Mouse (Mus musculus): Measurements from ENCODE around the gene Gm3448.
"Not testable (repeated sequence)": the region's sequence is repeated elsewhere in the genome, so short reads cannot be mapped to it uniquely, and the experiment has no call there.

Gene Gm3448

DNA sequence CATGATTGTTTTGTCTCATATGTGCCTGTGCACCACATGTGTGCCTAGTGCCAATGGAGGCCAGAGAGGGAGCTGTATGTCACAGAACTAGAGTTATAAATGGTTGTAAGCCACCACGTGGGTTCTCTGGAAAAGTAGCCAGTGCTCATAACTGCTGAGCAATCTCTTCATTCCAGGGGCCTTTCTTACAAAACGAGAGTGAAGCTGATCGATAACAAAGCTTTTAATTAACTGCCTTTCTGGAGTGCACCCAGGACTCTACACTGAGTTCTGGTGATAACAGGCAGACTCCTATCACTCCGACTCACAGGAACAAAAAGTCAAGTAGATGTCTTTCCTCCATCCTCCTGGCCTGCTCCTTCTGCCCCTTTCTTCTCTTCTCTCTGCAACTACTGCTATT, 9.9 kb downstream of the Gm3448 start:
- DNase-seq (ENCODE audit: low read depth) = not testable (repeated sequence)

DNA sequence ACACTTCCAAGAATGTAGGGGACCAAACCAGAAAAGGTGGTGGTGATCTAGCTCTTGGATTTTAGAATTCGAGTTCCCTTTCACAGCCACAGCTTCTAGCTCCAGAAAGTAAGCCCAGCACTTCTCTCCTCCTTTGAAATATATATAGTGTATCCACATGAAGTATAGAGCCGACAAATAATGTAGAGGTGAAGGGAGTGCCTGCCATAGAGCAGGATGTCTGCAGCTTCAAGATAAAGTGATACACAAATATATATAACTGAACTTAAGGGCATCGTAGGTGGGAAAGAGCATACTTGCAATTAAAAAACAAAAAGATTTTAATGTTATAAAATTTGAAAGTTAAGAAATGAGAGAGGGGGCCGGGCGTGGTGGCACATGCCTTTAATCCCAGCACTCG, 15.8 kb downstream of the Gm3448 start:
- DNase-seq (ENCODE audit: low read depth) = not testable (repeated sequence)

DNA sequence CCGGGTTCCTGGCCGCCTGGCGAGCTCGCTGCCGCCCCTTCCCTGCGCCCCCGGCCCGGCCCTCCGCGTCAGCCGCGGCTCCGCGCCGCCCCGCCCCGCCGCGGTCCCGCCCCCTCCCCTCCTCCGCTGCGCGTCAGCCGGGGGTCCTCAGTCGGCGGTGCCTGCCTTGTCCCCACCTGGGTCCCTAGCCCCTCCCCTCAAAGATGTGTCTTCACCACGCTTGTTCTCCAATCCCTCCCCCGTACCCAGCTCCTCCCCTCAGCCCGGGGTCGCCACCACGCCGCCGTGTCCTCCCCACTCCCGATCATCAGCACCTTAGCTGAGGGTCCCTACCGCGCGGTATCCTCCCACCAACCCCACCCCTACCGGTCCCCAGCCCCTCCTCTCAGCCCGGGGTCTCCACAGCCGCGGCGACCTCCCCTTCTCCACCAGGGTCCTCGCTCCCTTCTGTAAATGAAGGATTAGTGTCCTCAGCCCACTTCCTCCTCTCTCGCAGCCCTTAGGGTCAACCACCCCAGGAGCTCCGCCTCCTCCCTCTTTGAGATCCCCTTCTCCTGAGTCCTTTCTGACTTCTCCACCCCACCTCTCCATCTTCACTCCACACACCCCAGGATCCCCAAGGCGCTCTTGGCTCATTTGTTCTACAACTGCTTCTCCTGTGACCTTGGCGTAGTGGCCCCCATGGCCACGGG, 16.7 kb downstream of the Gm3448 start:
- not testable (repeated sequence) for DNase-seq (ENCODE audit: low read depth)

DNA sequence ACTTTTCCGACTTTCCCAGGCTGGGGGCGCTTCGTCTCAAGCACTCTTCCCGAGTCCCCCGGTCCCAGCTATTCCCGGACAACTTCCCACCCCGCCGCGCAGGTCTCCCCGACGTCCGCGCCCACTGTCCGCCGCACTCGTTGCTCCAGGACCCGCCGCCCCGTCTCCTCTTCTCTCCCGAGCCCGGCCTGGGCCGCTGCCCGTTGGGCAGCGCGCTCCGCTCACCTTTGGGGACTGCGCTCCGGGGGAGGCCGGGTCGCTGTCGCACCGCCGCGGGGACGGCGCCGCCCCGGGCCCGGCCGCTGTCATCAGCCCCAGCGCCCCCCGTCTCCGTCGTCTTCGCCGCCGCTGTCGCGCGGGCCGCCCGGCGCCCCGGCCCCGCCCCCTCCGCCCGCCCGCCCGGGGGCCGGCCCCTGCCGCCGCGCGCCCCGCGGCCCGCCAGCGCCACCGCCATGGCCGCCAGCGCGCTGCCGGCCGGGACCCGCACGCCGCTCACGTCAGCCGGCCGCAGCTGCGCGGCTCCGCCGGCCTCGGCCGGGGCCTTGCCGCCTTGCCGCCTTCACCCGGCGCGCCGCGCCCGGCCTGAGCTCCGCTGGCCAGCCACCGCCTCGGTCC, 17.4 kb downstream of the Gm3448 start:
- DNase-seq (ENCODE audit: low read depth) = not testable (repeated sequence)

DNA sequence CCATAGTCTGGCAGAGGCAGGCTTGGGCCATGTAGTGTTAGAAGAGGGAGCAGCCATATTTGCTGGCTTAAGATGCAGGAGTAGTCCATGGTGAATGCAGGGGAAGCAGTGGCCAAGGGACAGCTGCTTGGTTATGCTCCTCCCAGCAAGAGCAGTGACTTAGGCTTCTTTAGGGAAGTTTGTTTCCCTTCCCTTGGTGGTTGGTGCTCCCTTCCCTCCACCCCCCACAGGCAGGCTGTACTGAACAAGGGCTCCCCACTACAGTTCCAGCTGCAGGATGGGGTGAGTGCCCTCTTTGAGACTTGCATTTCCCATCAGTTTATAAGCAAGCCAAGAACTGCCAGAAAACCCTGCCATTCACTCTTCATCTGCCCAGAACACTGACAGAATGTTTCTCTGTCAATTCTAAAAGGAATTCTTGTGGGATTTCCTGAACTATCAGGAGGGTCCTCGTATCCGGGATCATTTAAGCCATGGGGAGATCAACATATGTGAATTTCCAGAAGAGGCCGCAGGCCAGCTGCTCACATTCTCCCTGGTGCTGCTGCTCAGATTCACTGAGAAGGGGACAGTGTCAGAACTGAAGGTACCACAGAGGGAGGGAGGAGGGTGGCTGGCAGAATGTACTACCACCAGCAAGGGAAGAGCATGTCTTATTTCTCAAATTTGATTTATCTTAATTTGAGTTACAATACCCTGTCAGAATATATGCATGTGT, 19.7 kb downstream of the Gm3448 start:
- not testable (repeated sequence) for DNase-seq (ENCODE audit: low read depth)

DNA sequence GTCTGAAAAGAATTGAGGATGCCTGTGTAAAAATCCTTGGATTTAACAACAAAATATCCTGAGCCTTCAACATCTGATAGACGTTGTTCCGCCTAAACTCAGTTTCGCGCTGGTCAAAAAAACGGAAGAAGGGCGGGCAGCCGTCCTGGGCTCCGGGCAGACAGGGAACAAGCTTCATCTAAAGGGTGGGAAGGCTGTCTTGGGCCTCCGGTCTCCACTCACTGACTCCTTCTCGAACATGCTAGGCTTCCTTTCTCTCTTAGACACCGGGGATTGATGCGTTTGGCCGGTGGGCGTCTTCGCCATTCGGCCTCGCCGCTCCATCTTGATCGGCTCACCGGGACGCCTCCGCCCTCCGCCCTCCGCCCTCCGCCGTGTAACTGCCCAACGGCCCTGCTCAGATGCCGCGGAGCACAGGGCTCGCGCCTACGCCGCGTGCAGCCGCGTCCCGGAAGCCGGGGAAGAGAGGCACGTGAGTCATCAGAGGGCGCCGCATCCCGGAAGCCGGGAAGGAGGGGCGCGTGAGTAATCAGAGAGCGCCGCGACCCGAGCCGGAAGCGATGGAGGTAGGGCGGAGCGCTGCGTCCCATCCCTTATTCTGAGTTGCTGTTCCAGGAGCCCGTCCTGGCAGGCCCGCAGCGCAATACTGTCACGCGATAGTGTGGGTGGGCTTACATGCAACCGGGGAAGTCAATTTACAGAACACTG, 31.5 kb downstream of the Gm3448 start, which contains the start of gene Gm3435:
Gene Gm3435 (plus strand): TSS at position 471 of the 708 bp plus-strand sequence.
- not testable (repeated sequence) for DNase-seq (ENCODE audit: low read depth)

DNA sequence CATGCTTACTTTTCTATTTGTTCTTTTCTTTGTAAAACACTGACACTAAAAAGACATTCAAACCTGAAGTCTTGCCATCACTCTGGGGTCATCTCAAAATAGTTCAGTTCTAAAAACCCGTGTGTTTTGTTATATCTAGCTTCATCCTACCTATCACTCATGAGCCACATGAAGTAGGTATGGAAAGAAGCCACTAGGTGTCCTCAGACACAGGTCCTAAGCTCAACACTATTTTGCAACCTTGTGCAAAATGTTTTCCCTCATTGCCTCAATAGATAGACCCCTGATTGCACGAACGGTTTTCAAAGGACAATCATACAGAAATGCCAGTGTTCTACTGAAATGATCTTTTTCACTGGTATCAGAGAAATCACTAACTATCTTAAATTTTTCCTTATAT, 32.2 kb downstream of the Gm3448 start:
- not testable (repeated sequence) for DNase-seq (ENCODE audit: low read depth)

DNA sequence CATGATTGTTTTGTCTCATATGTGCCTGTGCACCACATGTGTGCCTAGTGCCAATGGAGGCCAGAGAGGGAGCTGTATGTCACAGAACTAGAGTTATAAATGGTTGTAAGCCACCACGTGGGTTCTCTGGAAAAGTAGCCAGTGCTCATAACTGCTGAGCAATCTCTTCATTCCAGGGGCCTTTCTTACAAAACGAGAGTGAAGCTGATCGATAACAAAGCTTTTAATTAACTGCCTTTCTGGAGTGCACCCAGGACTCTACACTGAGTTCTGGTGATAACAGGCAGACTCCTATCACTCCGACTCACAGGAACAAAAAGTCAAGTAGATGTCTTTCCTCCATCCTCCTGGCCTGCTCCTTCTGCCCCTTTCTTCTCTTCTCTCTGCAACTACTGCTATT, 41.3 kb downstream of the Gm3448 start:
- not testable (repeated sequence) for DNase-seq (ENCODE audit: low read depth)

DNA sequence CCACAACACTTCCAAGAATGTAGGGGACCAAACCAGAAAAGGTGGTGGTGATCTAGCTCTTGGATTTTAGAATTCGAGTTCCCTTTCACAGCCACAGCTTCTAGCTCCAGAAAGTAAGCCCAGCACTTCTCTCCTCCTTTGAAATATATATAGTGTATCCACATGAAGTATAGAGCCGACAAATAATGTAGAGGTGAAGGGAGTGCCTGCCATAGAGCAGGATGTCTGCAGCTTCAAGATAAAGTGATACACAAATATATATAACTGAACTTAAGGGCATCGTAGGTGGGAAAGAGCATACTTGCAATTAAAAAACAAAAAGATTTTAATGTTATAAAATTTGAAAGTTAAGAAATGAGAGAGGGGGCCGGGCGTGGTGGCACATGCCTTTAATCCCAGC, 47.2 kb downstream of the Gm3448 start:
- DNase-seq (ENCODE audit: low read depth) = not testable (repeated sequence)

DNA sequence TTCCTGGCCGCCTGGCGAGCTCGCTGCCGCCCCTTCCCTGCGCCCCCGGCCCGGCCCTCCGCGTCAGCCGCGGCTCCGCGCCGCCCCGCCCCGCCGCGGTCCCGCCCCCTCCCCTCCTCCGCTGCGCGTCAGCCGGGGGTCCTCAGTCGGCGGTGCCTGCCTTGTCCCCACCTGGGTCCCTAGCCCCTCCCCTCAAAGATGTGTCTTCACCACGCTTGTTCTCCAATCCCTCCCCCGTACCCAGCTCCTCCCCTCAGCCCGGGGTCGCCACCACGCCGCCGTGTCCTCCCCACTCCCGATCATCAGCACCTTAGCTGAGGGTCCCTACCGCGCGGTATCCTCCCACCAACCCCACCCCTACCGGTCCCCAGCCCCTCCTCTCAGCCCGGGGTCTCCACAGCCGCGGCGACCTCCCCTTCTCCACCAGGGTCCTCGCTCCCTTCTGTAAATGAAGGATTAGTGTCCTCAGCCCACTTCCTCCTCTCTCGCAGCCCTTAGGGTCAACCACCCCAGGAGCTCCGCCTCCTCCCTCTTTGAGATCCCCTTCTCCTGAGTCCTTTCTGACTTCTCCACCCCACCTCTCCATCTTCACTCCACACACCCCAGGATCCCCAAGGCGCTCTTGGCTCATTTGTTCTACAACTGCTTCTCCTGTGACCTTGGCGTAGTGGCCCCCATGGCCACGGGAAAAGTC, 48.1 kb downstream of the Gm3448 start:
- DNase-seq (ENCODE audit: low read depth) = not testable (repeated sequence)

DNA sequence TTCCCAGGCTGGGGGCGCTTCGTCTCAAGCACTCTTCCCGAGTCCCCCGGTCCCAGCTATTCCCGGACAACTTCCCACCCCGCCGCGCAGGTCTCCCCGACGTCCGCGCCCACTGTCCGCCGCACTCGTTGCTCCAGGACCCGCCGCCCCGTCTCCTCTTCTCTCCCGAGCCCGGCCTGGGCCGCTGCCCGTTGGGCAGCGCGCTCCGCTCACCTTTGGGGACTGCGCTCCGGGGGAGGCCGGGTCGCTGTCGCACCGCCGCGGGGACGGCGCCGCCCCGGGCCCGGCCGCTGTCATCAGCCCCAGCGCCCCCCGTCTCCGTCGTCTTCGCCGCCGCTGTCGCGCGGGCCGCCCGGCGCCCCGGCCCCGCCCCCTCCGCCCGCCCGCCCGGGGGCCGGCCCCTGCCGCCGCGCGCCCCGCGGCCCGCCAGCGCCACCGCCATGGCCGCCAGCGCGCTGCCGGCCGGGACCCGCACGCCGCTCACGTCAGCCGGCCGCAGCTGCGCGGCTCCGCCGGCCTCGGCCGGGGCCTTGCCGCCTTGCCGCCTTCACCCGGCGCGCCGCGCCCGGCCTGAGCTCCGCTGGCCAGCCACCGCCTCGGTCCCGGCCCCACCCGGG, 48.7 kb downstream of the Gm3448 start:
- not testable (repeated sequence) for DNase-seq (ENCODE audit: low read depth)

DNA sequence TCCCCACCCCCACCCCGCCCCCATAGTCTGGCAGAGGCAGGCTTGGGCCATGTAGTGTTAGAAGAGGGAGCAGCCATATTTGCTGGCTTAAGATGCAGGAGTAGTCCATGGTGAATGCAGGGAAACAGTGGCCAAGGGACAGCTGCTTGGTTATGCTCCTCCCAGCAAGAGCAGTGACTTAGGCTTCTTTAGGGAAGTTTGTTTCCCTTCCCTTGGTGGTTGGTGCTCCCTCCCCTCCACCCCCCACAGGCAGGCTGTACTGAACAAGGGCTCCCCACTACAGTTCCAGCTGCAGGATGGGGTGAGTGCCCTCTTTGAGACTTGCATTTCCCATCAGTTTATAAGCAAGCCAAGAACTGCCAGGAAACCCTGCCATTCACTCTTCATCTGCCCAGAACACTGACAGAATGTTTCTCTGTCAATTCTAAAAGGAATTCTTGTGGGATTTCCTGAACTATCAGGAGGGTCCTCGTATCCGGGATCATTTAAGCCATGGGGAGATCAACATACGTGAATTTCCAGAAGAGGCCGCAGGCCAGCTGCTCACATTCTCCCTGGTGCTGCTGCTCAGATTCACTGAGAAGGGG, 51.1 kb downstream of the Gm3448 start:
- not testable (repeated sequence) for DNase-seq (ENCODE audit: low read depth)

DNA sequence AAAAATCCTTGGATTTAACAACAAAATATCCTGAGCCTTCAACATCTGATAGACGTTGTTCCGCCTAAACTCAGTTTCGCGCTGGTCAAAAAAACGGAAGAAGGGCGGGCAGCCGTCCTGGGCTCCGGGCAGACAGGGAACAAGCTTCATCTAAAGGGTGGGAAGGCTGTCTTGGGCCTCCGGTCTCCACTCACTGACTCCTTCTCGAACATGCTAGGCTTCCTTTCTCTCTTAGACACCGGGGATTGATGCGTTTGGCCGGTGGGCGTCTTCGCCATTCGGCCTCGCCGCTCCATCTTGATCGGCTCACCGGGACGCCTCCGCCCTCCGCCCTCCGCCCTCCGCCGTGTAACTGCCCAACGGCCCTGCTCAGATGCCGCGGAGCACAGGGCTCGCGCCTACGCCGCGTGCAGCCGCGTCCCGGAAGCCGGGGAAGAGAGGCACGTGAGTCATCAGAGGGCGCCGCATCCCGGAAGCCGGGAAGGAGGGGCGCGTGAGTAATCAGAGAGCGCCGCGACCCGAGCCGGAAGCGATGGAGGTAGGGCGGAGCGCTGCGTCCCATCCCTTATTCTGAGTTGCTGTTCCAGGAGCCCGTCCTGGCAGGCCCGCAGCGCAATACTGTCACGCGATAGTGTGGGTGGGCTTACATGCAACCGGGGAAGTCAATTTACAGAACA, 62.8 kb downstream of the Gm3448 start, which contains the start of the genes 9030025P20Rik and Gm3417:
Gene 9030025P20Rik (plus strand): TSS at position 107 of the 677 bp plus-strand sequence.
Gene Gm3417 (minus strand): TSS at position 429 of the 677 bp plus-strand sequence.
- DNase-seq (ENCODE audit: low read depth) = not testable (repeated sequence)

DNA sequence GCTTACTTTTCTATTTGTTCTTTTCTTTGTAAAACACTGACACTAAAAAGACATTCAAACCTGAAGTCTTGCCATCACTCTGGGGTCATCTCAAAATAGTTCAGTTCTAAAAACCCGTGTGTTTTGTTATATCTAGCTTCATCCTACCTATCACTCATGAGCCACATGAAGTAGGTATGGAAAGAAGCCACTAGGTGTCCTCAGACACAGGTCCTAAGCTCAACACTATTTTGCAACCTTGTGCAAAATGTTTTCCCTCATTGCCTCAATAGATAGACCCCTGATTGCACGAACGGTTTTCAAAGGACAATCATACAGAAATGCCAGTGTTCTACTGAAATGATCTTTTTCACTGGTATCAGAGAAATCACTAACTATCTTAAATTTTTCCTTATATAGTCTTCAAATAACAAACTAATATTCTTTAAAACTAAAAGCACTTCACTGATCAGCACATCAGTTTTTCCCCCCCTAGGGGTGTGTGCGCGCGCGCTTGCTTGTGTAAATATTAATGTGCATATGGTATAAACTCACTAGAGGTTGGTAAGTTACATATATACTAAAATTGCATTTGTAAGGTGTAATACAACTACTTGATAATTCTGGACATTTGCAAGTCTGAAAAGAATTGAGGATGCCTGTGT, 63.5 kb downstream of the Gm3448 start:
- DNase-seq (ENCODE audit: low read depth) = not testable (repeated sequence)

DNA sequence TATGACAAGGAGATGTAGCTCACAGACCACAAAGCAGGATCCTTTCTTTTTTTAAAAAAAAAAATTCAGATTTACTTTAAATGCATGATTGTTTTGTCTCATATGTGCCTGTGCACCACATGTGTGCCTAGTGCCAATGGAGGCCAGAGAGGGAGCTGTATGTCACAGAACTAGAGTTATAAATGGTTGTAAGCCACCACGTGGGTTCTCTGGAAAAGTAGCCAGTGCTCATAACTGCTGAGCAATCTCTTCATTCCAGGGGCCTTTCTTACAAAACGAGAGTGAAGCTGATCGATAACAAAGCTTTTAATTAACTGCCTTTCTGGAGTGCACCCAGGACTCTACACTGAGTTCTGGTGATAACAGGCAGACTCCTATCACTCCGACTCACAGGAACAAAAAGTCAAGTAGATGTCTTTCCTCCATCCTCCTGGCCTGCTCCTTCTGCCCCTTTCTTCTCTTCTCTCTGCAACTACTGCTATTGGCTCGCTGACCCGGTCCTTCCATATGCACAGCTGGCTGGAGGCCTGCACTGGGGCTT, 72.9 kb downstream of the Gm3448 start:
- not testable (repeated sequence) for DNase-seq (ENCODE audit: low read depth)

DNA sequence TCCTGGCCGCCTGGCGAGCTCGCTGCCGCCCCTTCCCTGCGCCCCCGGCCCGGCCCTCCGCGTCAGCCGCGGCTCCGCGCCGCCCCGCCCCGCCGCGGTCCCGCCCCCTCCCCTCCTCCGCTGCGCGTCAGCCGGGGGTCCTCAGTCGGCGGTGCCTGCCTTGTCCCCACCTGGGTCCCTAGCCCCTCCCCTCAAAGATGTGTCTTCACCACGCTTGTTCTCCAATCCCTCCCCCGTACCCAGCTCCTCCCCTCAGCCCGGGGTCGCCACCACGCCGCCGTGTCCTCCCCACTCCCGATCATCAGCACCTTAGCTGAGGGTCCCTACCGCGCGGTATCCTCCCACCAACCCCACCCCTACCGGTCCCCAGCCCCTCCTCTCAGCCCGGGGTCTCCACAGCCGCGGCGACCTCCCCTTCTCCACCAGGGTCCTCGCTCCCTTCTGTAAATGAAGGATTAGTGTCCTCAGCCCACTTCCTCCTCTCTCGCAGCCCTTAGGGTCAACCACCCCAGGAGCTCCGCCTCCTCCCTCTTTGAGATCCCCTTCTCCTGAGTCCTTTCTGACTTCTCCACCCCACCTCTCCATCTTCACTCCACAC, 79.7 kb downstream of the Gm3448 start:
- DNase-seq (ENCODE audit: low read depth) = not testable (repeated sequence)

DNA sequence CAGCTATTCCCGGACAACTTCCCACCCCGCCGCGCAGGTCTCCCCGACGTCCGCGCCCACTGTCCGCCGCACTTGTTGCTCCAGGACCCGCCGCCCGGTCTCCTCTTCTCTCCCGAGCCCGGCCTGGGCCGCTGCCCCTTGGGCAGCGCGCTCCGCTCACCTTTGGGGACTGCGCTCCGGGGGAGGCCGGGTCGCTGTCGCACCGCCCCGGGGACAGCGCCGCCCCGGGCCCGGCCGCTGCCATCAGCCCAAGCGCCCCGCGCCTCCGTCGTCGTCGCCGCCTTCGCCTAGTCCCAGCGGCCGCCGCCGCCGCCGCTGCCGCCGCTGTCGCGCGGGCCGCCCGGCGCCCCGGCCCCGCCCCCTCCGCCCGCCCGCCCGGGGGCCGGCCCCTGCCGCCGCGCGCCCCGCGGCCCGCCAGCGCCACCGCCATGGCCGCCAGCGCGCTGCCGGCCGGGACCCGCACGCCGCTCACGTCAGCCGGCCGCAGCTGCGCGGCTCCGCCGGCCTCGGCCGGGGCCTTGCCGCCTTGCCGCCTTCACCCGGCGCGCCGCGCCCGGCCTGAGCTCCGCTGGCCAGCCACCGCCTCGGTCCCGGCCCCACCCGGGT, 80.3 kb downstream of the Gm3448 start, which contains the start of gene Phf10:
Gene Phf10 (minus strand): TSS at position 323 of the 606 bp plus-strand sequence.
- DNase-seq (ENCODE audit: low read depth) = peak; percentile 61

DNA sequence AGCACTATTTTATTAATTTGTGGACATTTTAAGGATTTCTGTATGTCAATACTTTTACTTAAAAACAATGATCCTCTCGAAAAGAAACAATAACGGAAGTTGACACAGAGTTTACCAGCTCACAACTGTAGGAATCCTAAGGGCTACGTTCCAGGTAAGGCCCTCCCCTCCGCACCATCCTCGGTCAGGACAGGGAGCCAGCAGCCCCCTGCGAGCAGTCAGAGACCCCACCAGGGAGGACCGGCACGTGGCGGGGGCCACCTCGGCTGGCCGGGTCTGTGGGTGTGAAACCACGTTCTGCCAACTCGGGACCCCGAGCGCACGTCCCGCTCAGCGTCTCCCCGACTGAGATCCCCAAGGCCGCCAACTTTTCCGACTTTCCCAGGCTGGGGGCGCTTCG, 80.8 kb downstream of the Gm3448 start:
- DNase-seq (ENCODE audit: low read depth) = peak; percentile 42
